Mouse (Mus musculus) myocyte (in vitro differentiated cells): ENCODE results near the gene Hsf5.

Source experiments
- E2F4 ChIP-seq: IDR thresholded peaks from one replicate; pipeline ENCODE4 v1.6.1; 2011; ENCODE audit warnings: mild to moderate bottlenecking, control low read depth, moderate library complexity; ENCODE audit not compliant: insufficient read depth
- MAX ChIP-seq: IDR thresholded peaks from one replicate; pipeline ENCODE4 v1.6.1; 2011; ENCODE audit warnings: low read depth, mild to moderate bottlenecking, control low read depth
- MYOD1 ChIP-seq, 3 experiments: IDR thresholded peaks; one replicate each; pipeline ENCODE4 v1.6.1; 2011; ENCODE audit warnings: control low read depth in 2 of 3, low read depth in 2 of 3, mild to moderate bottlenecking in 2 of 3, moderate library complexity in 1 of 3; ENCODE audit not compliant: insufficient read length in 2 of 3, control insufficient read depth in 1 of 3
- MYOG ChIP-seq, 3 experiments: IDR thresholded peaks; one replicate each; pipeline ENCODE4 v1.6.1; 2011; ENCODE audit warnings: control low read depth in 2 of 3, low read depth in 2 of 3, mild to moderate bottlenecking in 2 of 3; ENCODE audit not compliant: insufficient read length in 2 of 3, control insufficient read depth in 1 of 3, insufficient read depth in 1 of 3
- POLR2A ChIP-seq: IDR thresholded peaks from one replicate; pipeline ENCODE4 v1.6.1; 2011; ENCODE audit warnings: low read depth, mild to moderate bottlenecking, control low read depth, moderate library complexity; ENCODE audit not compliant: insufficient read length
- POLR2AphosphoS2 ChIP-seq: IDR thresholded peaks from one replicate; pipeline ENCODE4 v1.6.1; 2011; ENCODE audit warnings: low read depth, control low read depth; ENCODE audit not compliant: insufficient read length
- REST ChIP-seq: IDR thresholded peaks from one replicate; pipeline ENCODE4 v1.6.1; 2011; ENCODE audit warnings: mild to moderate bottlenecking, control low read depth, moderate library complexity; ENCODE audit not compliant: insufficient read depth, insufficient read length
- SRF ChIP-seq: IDR thresholded peaks from one replicate; pipeline ENCODE4 v1.6.1; 2011; ENCODE audit warnings: low read depth; ENCODE audit not compliant: control insufficient read depth, insufficient read length
- TCF12 ChIP-seq: IDR thresholded peaks from one replicate; pipeline ENCODE4 v1.6.1; 2011; ENCODE audit warnings: mild to moderate bottlenecking, control low read depth; ENCODE audit not compliant: poor library complexity, insufficient read depth, severe bottlenecking
- TCF3 ChIP-seq: IDR thresholded peaks from one replicate; pipeline ENCODE4 v1.6.1; 2011; ENCODE audit warnings: low read depth, control low read depth; ENCODE audit not compliant: insufficient read length

- TF ChIP-seq POLR2A (no peak), E2F4 (no peak), POLR2AphosphoS2 (no peak), MYOG (IDR thresholded peaks at IDR 0.05; ENCODE audit: control insufficient read depth in 1 of 3, insufficient read depth in 1 of 3, insufficient read length in 2 of 3, low read depth in 2 of 3) (no peak), MAX (no peak), TCF12 (no peak), TCF3 (no peak), SRF (no peak), MYOD1 (IDR thresholded peaks at IDR 0.05; ENCODE audit: control insufficient read depth in 1 of 3, insufficient read length in 2 of 3, low read depth in 2 of 3) (no peak), REST (no peak)
These were observed 42.3 kb downstream of the Hsf5 start for GRCm38 (mm10) chr11:87659216-87659615.
